Mouse (Mus musculus) G1E (cell line): ENCODE results near the gene Hibadh.
A peak's percentile ranks its signal among the peaks of the same experiment; 100 is the strongest.

ENCODE experiments used
- CTCF ChIP-seq: IDR thresholded peaks from 2 replicates; pipeline ENCODE4 v1.5.1; 2012; ENCODE audit warnings: low read depth, low read length, inconsistent platforms, mixed read lengths
- GATA1 ChIP-seq: IDR thresholded peaks from 2 replicates; pipeline ENCODE4 v1.6.1; 2012; ENCODE audit warnings: borderline replicate concordance, low read length, inconsistent platforms, mixed read lengths
- GATA2 ChIP-seq: IDR thresholded peaks from 2 replicates; pipeline ENCODE4 v1.6.1; 2012; ENCODE audit warnings: low read depth, low read length, inconsistent platforms, borderline replicate concordance
- POLR2AphosphoS5 ChIP-seq: IDR thresholded peaks from 2 replicates; pipeline ENCODE4 v1.6.1; 2012; ENCODE audit warnings: low read depth, low read length, inconsistent platforms; ENCODE audit not compliant: insufficient replicate concordance
- TAL1 ChIP-seq: conservative IDR thresholded peaks from 2 replicates; pipeline ENCODE4 v1.6.1; 2012; ENCODE audit warnings: low read depth, low read length, inconsistent platforms, mixed read lengths

GRCm38 (mm10) chr6:52601117-52601516 is 39.1 kb downstream of the Hibadh start:
- TF ChIP-seq CTCF (peak; percentile 12; the same call in 1 of the 2 replicates), TAL1 (no peak), GATA1 (no peak), POLR2AphosphoS5 (no peak), GATA2 (no peak)
